9 mouse cellular contexts compared by ENCODE assay signal in genomic region chr2:168016951-168017391, GRCm38 (mm10). TPM values are rescaled to one million over a fixed set of nuclear protein-coding genes. Genes with fewer than 3 reads are reported as not detected.
A peak's percentile ranks its signal among the peaks of the same experiment; 100 is the strongest.
DNase-seq lines count a peak whose midpoint lies in the region; ATAC-seq and TF ChIP-seq lines count a peak whose summit lies in the region.
"Had no signal": no experiment of that assay in that cellular context is flagged by ENCODE, and none has a peak within 500 bp of the region (broad histone marks: within the 10 kb centered on the region; RNA-seq: fewer than 3 reads in every experiment).

No protein-coding gene starts in this region.

- no peak for TF ChIP-seq EP300 in ES-Bruce4 (IDR thresholded peaks at IDR 0.05; ENCODE audit: insufficient read depth, low read depth, low read length)
- TF ChIP-seq EP300 in liver, embryonic 14.5 days (IDR thresholded peaks at IDR 0.05; ENCODE audit: low read depth), result no peak

- H3K4me2 ChIP-seq in liver, embryonic 14.5 days (ENCODE audit: low read depth), result no peak overlapping the region
- H3K4me2 ChIP-seq: heart, embryonic 15.5 days had no signal

- H3K27me3 ChIP-seq in ES-Bruce4 (ENCODE audit: control insufficient read depth, insufficient read depth, low read length, poor library complexity, severe bottlenecking), result no peaks in the 10 kb centered on the region
- no peaks in the 10 kb centered on the region for H3K27me3 ChIP-seq in liver, embryonic 14.5 days (ENCODE audit: control insufficient read depth, insufficient read depth, low read length)
- H3K27me3 ChIP-seq: heart, embryonic 15.5 days had no signal

- ATAC-seq in liver, embryonic 14.5 days (ENCODE audit: insufficient read depth), result no peak

- no peak overlapping the region for H3K9ac ChIP-seq in ES-Bruce4 (ENCODE audit: low read depth, poor library complexity, severe bottlenecking)
- H3K9ac ChIP-seq in liver, embryonic 14.5 days (replicated peaks), result no peak overlapping the region
- H3K9ac ChIP-seq: heart, embryonic 15.5 days had no signal

- no peaks in the 10 kb centered on the region for H3K9me3 ChIP-seq in ES-Bruce4 (replicated peaks; ENCODE audit: control insufficient read depth, insufficient read depth, low read length, poor library complexity, severe bottlenecking)
- no peaks in the 10 kb centered on the region for H3K9me3 ChIP-seq in liver, embryonic 14.5 days (ENCODE audit: control insufficient read depth, low read length)
- H3K9me3 ChIP-seq: heart, embryonic 15.5 days had no signal

- 26% methylated on average over 5 of the region's 5 CpGs for WGBS in liver, embryonic 14.5 days (ENCODE audit: insufficient replicate concordance)

- no peak overlapping the region for H3K4me3 ChIP-seq in ES-Bruce4 (ENCODE audit: low read depth, low read length)
- H3K4me3 ChIP-seq in liver, embryonic 14.5 days (ENCODE audit: insufficient read depth in 1 of 2, low read depth in 2 of 2, low read length in 2 of 2), result no peak overlapping the region
- H3K4me3 ChIP-seq: heart, embryonic 15.5 days had no signal

- TF ChIP-seq CTCF in ES-Bruce4 (IDR thresholded peaks at IDR 0.05; ENCODE audit: low read depth, low read length), result peak; percentile 65
- TF ChIP-seq CTCF in liver, embryonic 14.5 days (IDR thresholded peaks at IDR 0.05; ENCODE audit: low read depth), result peak; percentile 88

- H3K36me3 ChIP-seq in ES-Bruce4 (ENCODE audit: control insufficient read depth, insufficient read depth, low read length, poor library complexity, severe bottlenecking), result no peaks in the 10 kb centered on the region
- H3K36me3 ChIP-seq in liver, embryonic 14.5 days (replicated peaks; ENCODE audit: control insufficient read depth, insufficient read depth, low read depth), result no peaks in the 10 kb centered on the region
- H3K36me3 ChIP-seq: heart, embryonic 15.5 days had no signal

- peak; percentile 79 for DNase-seq in 3T3-L1 (ENCODE audit: low read depth, low spot score)
- DNase-seq in c-Kit-positive CD71-positive TER-119-positive erythroid progenitor cells, embryonic 14.5 days (ENCODE audit: low spot score), result peak; percentile 52
- DNase-seq in gastrocnemius, postnatal 10 days, result peak; percentile 87
- peak; percentile 82 for DNase-seq in kidney, adult 9 months
- DNase-seq in liver, embryonic 14.5 days (ENCODE audit: low read depth in 3 of 3, low spot score in 3 of 3), result peak in 1 of 3 experiments; percentile 15
- DNase-seq in retina, postnatal 1 day, result peak; percentile 80
- peak; percentile 65 to 78 for DNase-seq in urinary bladder, adult 18-20 months (ENCODE audit: low spot score in 2 of 2)

- H3K4me1 ChIP-seq in ES-Bruce4 (ENCODE audit: control insufficient read depth, insufficient read depth, low read length), result no peaks in the 10 kb centered on the region
- peaks cover 0 to 2% of the 10 kb centered on the region in 2 experiments; a peak in 1 of 4 replicates for H3K4me1 ChIP-seq in liver, embryonic 14.5 days (replicated peaks; ENCODE audit: control insufficient read depth in 2 of 2, insufficient read depth in 2 of 2, low read length in 1 of 2)

- H3K27ac ChIP-seq in ES-Bruce4 (ENCODE audit: insufficient read depth, low read length), result no peak overlapping the region
- H3K27ac ChIP-seq in liver, embryonic 14.5 days, result no peak overlapping the region

- TF ChIP-seq POLR2A in ES-Bruce4 (IDR thresholded peaks at IDR 0.05; ENCODE audit: insufficient read depth, low read length), result no peak

RNA-seq across cellular contexts. Expression of gene Ripor3, which starts 6.6 kb away (rescaled TPM):
- polyA plus RNA-seq in ES-Bruce4 (2011; ENCODE audit: insufficient read depth, insufficient read length, low read depth, missing spikeins), result 1.8 and 2.4 TPM in 2 replicates
- 1 to 10 TPM; 3.5 to 5.8 TPM for total RNA-seq in gastrocnemius, postnatal 10 days (2021)
- 2.3 and 2.6 TPM in 2 replicates for polyA plus RNA-seq in liver, embryonic 14.5 days (2012; rRNA removed)
- polyA plus RNA-seq in liver, embryonic 14.5 days (2014; fragmentation: Nextera tagmentation; extraction: Ambion mirVana), result 0.88 and 1.1 TPM in 2 replicates
